Mouse (Mus musculus): ENCODE data around the gene Tsc22d2. TPM values are rescaled to one million over a fixed set of nuclear protein-coding genes. Genes with fewer than 3 reads are reported as not detected.
A peak's percentile ranks its signal among the peaks of the same experiment; 100 is the strongest.

Tsc22d2 gene
- total and polyA plus RNA-seq, 2 experiments from 2014 or later = 6.9 to 35.8 TPM

GRCm38 (mm10) chr3:58415884-58416725 lies 1.6 kb downstream of the Tsc22d2 start:
- peak; percentile 85 for DNase-seq (ENCODE audit: low spot score)
- Histone ChIP-seq H3K4me2 (ENCODE audit: low read depth, low read length) (peak overlapping the region; percentile 89), H3K4me1 (ENCODE audit: control insufficient read depth, insufficient read depth) (no peaks in the 10 kb centered on the region), H3K36me3 (replicated peaks; ENCODE audit: control insufficient read depth, insufficient read depth, low read length) (no peaks in the 10 kb centered on the region), H3K4me3 (ENCODE audit: low read depth, low read length) (peak overlapping the region; percentile 96), H3K9ac (replicated peaks; ENCODE audit: low read depth, low read length) (peak overlapping the region; percentile 98), H3K27me3 (ENCODE audit: control insufficient read depth, insufficient read depth, low read length) (no peaks in the 10 kb centered on the region), H3K27ac (ENCODE audit: low read depth) (peak overlapping the region; percentile 100), H3K9me3 (replicated peaks; ENCODE audit: control insufficient read depth, low read length) (no peaks in the 10 kb centered on the region)
- TF ChIP-seq EP300 (IDR thresholded peaks at IDR 0.05; ENCODE audit: low read depth) (no peak), CTCF (IDR thresholded peaks at IDR 0.05; ENCODE audit: low read depth) (peak; percentile 65)
- ATAC-seq (ENCODE audit: insufficient read depth, low read depth) = peak; percentile 63
- under 1% methylated on average over 85 of the region's 85 CpGs for WGBS

GRCm38 (mm10) chr3:58416726-58417437 lies 2.4 kb downstream of the Tsc22d2 start:
- Histone ChIP-seq H3K9me3 (replicated peaks; ENCODE audit: control insufficient read depth, low read length) (no peaks in the 10 kb centered on the region), H3K4me3 (ENCODE audit: low read depth, low read length) (peak overlapping the region; percentile 96), H3K9ac (replicated peaks; ENCODE audit: low read depth, low read length) (peak overlapping the region; percentile 98), H3K36me3 (replicated peaks; ENCODE audit: control insufficient read depth, insufficient read depth, low read length) (no peaks in the 10 kb centered on the region), H3K4me1 (ENCODE audit: control insufficient read depth, insufficient read depth) (no peaks in the 10 kb centered on the region), H3K27me3 (ENCODE audit: control insufficient read depth, insufficient read depth, low read length) (no peaks in the 10 kb centered on the region), H3K4me2 (ENCODE audit: low read depth, low read length) (peak overlapping the region; percentile 89), H3K27ac (ENCODE audit: low read depth) (peak overlapping the region; percentile 100)
- ATAC-seq (ENCODE audit: insufficient read depth, low read depth) (peak; percentile 10), DNase-seq (ENCODE audit: low spot score) (no peak)
- under 1% methylated on average over 37 of the region's 39 CpGs for WGBS
- TF ChIP-seq CTCF (IDR thresholded peaks at IDR 0.05; ENCODE audit: low read depth) (no peak), EP300 (IDR thresholded peaks at IDR 0.05; ENCODE audit: low read depth) (0 out of 2 replicates have a peak, but pooled peaks have one; percentile 20)

- no peak for ATAC-seq (ENCODE audit: insufficient read depth, low read depth)
- H3K9ac ChIP-seq (replicated peaks; ENCODE audit: low read depth, low read length) = peak overlapping the region; percentile 35
- 13% methylated on average over 5 of the region's 5 CpGs for WGBS
- TF ChIP-seq CTCF (IDR thresholded peaks at IDR 0.05; ENCODE audit: low read depth) = no peak
- no peak for TF ChIP-seq EP300 (IDR thresholded peaks at IDR 0.05; ENCODE audit: low read depth)
- H3K27ac ChIP-seq (ENCODE audit: low read depth) = no peak overlapping the region
- peak overlapping the region; percentile 96 for H3K4me3 ChIP-seq (ENCODE audit: low read depth, low read length)
- no peaks in the 10 kb centered on the region for H3K9me3 ChIP-seq (replicated peaks; ENCODE audit: control insufficient read depth, low read length)
- DNase-seq (ENCODE audit: low spot score) = no peak
- H3K36me3 ChIP-seq (replicated peaks; ENCODE audit: control insufficient read depth, insufficient read depth, low read length) = no peaks in the 10 kb centered on the region
- no peaks in the 10 kb centered on the region for H3K27me3 ChIP-seq (ENCODE audit: control insufficient read depth, insufficient read depth, low read length)
- peaks cover 4% of the 10 kb centered on the region for H3K4me1 ChIP-seq (ENCODE audit: control insufficient read depth, insufficient read depth)
- H3K4me2 ChIP-seq (ENCODE audit: low read depth, low read length) = peak overlapping the region; percentile 89
Measured at GRCm38 (mm10) chr3:58418724-58419705, 4.5 kb downstream of the Tsc22d2 start.

GRCm38 (mm10) chr3:58428861-58429260 lies 14.3 kb downstream of the Tsc22d2 start:
- TF ChIP-seq EP300 (IDR thresholded peaks at IDR 0.05; ENCODE audit: low read depth) (no peak), CTCF (IDR thresholded peaks at IDR 0.05; ENCODE audit: low read depth) (no peak)
- Histone ChIP-seq H3K4me2 (ENCODE audit: low read depth, low read length) (no peak overlapping the region), H3K27ac (ENCODE audit: low read depth) (no peak overlapping the region), H3K4me1 (ENCODE audit: control insufficient read depth, insufficient read depth) (peaks cover 6% of the 10 kb centered on the region; the same call in 1 of the 2 replicates), H3K4me3 (ENCODE audit: low read depth, low read length) (no peak overlapping the region), H3K9ac (replicated peaks; ENCODE audit: low read depth, low read length) (no peak overlapping the region), H3K36me3 (replicated peaks; ENCODE audit: control insufficient read depth, insufficient read depth, low read length) (no peaks in the 10 kb centered on the region; the same call in 1 of the 2 replicates), H3K27me3 (ENCODE audit: control insufficient read depth, insufficient read depth, low read length) (no peaks in the 10 kb centered on the region), H3K9me3 (replicated peaks; ENCODE audit: control insufficient read depth, low read length) (no peaks in the 10 kb centered on the region)
- DNase-seq (ENCODE audit: low spot score) (no peak), ATAC-seq (ENCODE audit: insufficient read depth, low read depth) (no peak)
- WGBS = 59% methylated on average over 1 of the region's 1 CpGs

GRCm38 (mm10) chr3:58434414-58434813 lies 19.9 kb downstream of the Tsc22d2 start:
- ATAC-seq (ENCODE audit: insufficient read depth, low read depth) (no peak), DNase-seq (ENCODE audit: low spot score) (no peak)
- no peak overlapping the region for H3K4me3 ChIP-seq (ENCODE audit: low read depth, low read length)
- no peak for TF ChIP-seq CTCF (IDR thresholded peaks at IDR 0.05; ENCODE audit: low read depth)
- no peak for TF ChIP-seq EP300 (IDR thresholded peaks at IDR 0.05; ENCODE audit: low read depth)
- H3K4me1 ChIP-seq (ENCODE audit: control insufficient read depth, insufficient read depth) = no peaks in the 10 kb centered on the region
- H3K36me3 ChIP-seq (replicated peaks; ENCODE audit: control insufficient read depth, insufficient read depth, low read length) = peaks cover 9% of the 10 kb centered on the region; the same call in 1 of the 2 replicates
- H3K9ac ChIP-seq (replicated peaks; ENCODE audit: low read depth, low read length) = no peak overlapping the region
- H3K27ac ChIP-seq (ENCODE audit: low read depth) = no peak overlapping the region
- H3K27me3 ChIP-seq (ENCODE audit: control insufficient read depth, insufficient read depth, low read length) = no peaks in the 10 kb centered on the region
- H3K9me3 ChIP-seq (replicated peaks; ENCODE audit: control insufficient read depth, low read length) = no peaks in the 10 kb centered on the region
- 77% methylated on average over 2 of the region's 2 CpGs for WGBS
- H3K4me2 ChIP-seq (ENCODE audit: low read depth, low read length) = no peak overlapping the region

Measured in heart, postnatal 0 days (tissue).